Mouse (Mus musculus): ENCODE measurements around the gene Sfrp2. TPM values are rescaled to one million over a fixed set of nuclear protein-coding genes. Genes with fewer than 3 reads are reported as not detected.

Gene Sfrp2
- total and polyA plus RNA-seq, 2 experiments from 2014 or later = 49.5 to 101 TPM

DNA sequence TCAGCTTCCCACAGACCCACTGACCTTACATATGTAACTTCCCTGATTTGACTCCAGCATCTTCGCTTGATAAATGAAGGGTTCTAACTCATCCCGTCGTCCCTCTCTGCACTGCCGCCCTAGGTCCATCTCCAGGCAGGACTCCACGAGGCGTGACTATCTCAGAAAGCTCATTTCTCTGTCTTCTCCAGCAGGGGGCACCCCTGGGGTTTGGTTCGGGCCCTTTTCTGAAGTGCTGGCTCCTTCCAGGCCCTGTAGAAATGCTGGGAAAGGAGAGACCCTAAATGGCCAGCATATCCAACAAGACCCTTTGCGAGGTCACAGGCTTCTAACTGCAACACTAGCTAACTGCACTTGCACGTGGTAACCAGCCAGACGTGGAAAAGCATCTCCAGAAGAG is 31.7 kb downstream of the Sfrp2 start:
- no peaks in the 10 kb centered on the region for H3K36me3 ChIP-seq (replicated peaks; ENCODE audit: control insufficient read depth, insufficient read depth, low read length)
- WGBS = 5% methylated on average over 10 of the region's 10 CpGs
- no peak overlapping the region for H3K4me3 ChIP-seq (ENCODE audit: low read depth, low read length)
- H3K4me2 ChIP-seq (ENCODE audit: low read depth, low read length) = no peak overlapping the region; the same call in 1 of the 2 replicates
- H3K27ac ChIP-seq (ENCODE audit: low read depth) = no peak overlapping the region
- TF ChIP-seq CTCF (IDR thresholded peaks at IDR 0.05; ENCODE audit: low read depth) = peak; percentile 67
- no peak for TF ChIP-seq EP300 (IDR thresholded peaks at IDR 0.05; ENCODE audit: low read depth)
- H3K9ac ChIP-seq (replicated peaks; ENCODE audit: low read depth, low read length) = no peak overlapping the region
- peaks cover 5% of the 10 kb centered on the region; the same call in 1 of the 2 replicates for H3K9me3 ChIP-seq (replicated peaks; ENCODE audit: control insufficient read depth, low read length)
- ATAC-seq (ENCODE audit: insufficient read depth, low read depth) = peak; percentile 71; the same call in 1 of the 2 replicates
- peak; percentile 51 for DNase-seq (ENCODE audit: low spot score)
- no peaks in the 10 kb centered on the region for H3K4me1 ChIP-seq (ENCODE audit: control insufficient read depth, insufficient read depth)
- H3K27me3 ChIP-seq (ENCODE audit: control insufficient read depth, insufficient read depth, low read length) = no peaks in the 10 kb centered on the region

DNA sequence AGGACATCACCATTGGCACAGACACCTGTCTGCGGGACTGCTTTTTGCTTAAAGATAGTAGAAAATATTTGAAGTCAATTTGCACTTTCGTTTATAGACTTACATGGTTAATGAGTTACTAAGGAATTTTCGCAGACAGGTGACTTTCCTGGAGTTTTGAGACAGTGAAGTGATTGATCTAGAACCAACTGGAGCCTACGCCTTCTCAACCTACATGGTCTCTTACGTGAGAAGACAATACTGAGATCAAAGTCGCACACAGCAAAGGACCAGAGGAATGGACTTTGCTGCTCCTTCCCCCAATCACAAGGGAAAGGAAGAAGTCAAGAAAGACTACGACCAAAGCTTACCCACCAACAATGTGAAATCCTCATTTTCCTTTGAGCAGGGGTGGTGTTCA is 33.4 kb downstream of the Sfrp2 start:
- no peak overlapping the region for H3K27ac ChIP-seq (ENCODE audit: low read depth)
- H3K9ac ChIP-seq (replicated peaks; ENCODE audit: low read depth, low read length) = no peak overlapping the region
- H3K36me3 ChIP-seq (replicated peaks; ENCODE audit: control insufficient read depth, insufficient read depth, low read length) = no peaks in the 10 kb centered on the region
- no peaks in the 10 kb centered on the region for H3K27me3 ChIP-seq (ENCODE audit: control insufficient read depth, insufficient read depth, low read length)
- no peak for TF ChIP-seq EP300 (IDR thresholded peaks at IDR 0.05; ENCODE audit: low read depth)
- no peak for TF ChIP-seq CTCF (IDR thresholded peaks at IDR 0.05; ENCODE audit: low read depth)
- no peak for DNase-seq (ENCODE audit: low spot score)
- H3K4me1 ChIP-seq (ENCODE audit: control insufficient read depth, insufficient read depth) = no peaks in the 10 kb centered on the region
- no peak for ATAC-seq (ENCODE audit: insufficient read depth, low read depth)
- 81% methylated on average over 7 of the region's 7 CpGs for WGBS
- H3K4me3 ChIP-seq (ENCODE audit: low read depth, low read length) = no peak overlapping the region
- H3K4me2 ChIP-seq (ENCODE audit: low read depth, low read length) = no peak overlapping the region
- H3K9me3 ChIP-seq (replicated peaks; ENCODE audit: control insufficient read depth, low read length) = peaks cover 5% of the 10 kb centered on the region; the same call in 1 of the 2 replicates

DNA sequence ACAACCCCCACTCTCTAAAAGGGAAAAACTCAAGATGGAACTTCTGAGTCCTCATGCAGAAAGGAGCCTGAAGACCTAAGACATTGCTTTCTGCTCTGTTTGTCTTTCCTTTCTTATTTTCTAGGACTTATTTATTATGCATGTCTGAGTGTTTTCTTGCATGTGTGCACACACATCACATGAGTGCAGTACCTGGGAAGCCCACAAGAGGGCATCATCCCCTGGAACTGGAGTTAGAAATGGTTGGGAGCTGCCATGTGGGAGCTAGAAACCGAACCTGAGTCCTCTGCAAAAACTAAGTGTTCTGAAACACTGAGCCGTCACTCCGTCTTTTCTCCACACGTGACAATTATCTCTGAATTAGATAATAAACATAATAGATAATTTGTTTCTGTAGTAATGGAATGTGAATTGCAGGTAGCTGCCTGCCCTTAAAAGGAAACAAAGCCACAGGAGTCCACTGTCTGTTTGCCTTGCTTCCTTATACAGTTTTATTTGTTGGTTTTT is 35.6 kb downstream of the Sfrp2 start:
- peaks cover 5% of the 10 kb centered on the region; the same call in 1 of the 2 replicates for H3K9me3 ChIP-seq (replicated peaks; ENCODE audit: control insufficient read depth, low read length)
- no peak overlapping the region for H3K27ac ChIP-seq (ENCODE audit: low read depth)
- no peak overlapping the region for H3K9ac ChIP-seq (replicated peaks; ENCODE audit: low read depth, low read length)
- H3K4me2 ChIP-seq (ENCODE audit: low read depth, low read length) = no peak overlapping the region
- H3K27me3 ChIP-seq (ENCODE audit: control insufficient read depth, insufficient read depth, low read length) = no peaks in the 10 kb centered on the region
- ATAC-seq (ENCODE audit: insufficient read depth, low read depth) = no peak
- H3K4me3 ChIP-seq (ENCODE audit: low read depth, low read length) = no peak overlapping the region
- 94% methylated on average over 4 of the region's 4 CpGs for WGBS
- no peak for TF ChIP-seq EP300 (IDR thresholded peaks at IDR 0.05; ENCODE audit: low read depth)
- TF ChIP-seq CTCF (IDR thresholded peaks at IDR 0.05; ENCODE audit: low read depth) = no peak
- no peaks in the 10 kb centered on the region for H3K4me1 ChIP-seq (ENCODE audit: control insufficient read depth, insufficient read depth)
- H3K36me3 ChIP-seq (replicated peaks; ENCODE audit: control insufficient read depth, insufficient read depth, low read length) = no peaks in the 10 kb centered on the region
- no peak for DNase-seq (ENCODE audit: low spot score)

DNA sequence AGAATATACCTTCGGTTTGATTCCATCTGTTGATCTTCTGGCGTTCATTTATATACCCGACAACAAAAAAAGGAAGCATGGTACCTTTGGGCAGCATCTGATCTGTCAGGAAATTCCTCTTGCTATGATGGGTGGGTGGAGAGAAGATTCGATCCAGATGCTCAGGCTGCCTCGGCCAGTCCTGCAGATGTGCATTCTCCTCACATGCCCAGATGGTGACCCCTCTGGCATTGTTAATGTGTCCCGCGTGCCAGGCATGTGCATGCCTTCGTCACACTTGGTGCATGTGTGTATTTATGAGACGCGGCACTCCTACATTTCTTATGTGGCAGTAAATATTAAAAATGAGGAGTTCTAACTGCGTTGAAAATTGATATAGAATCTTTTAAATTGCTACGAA is 42.4 kb downstream of the Sfrp2 start:
- TF ChIP-seq EP300 (IDR thresholded peaks at IDR 0.05; ENCODE audit: low read depth) = no peak
- TF ChIP-seq CTCF (IDR thresholded peaks at IDR 0.05; ENCODE audit: low read depth) = no peak
- no peak overlapping the region for H3K4me3 ChIP-seq (ENCODE audit: low read depth, low read length)
- DNase-seq (ENCODE audit: low spot score) (no peak), ATAC-seq (ENCODE audit: insufficient read depth, low read depth) (no peak)
- H3K27ac ChIP-seq (ENCODE audit: low read depth) = no peak overlapping the region
- WGBS = 81% methylated on average over 12 of the region's 12 CpGs
- H3K9me3 ChIP-seq (replicated peaks; ENCODE audit: control insufficient read depth, low read length) = no peaks in the 10 kb centered on the region
- H3K4me2 ChIP-seq (ENCODE audit: low read depth, low read length) = no peak overlapping the region
- no peaks in the 10 kb centered on the region for H3K27me3 ChIP-seq (ENCODE audit: control insufficient read depth, insufficient read depth, low read length)
- H3K9ac ChIP-seq (replicated peaks; ENCODE audit: low read depth, low read length) = no peak overlapping the region
- H3K4me1 ChIP-seq (ENCODE audit: control insufficient read depth, insufficient read depth) = no peaks in the 10 kb centered on the region
- no peaks in the 10 kb centered on the region for H3K36me3 ChIP-seq (replicated peaks; ENCODE audit: control insufficient read depth, insufficient read depth, low read length)

DNA sequence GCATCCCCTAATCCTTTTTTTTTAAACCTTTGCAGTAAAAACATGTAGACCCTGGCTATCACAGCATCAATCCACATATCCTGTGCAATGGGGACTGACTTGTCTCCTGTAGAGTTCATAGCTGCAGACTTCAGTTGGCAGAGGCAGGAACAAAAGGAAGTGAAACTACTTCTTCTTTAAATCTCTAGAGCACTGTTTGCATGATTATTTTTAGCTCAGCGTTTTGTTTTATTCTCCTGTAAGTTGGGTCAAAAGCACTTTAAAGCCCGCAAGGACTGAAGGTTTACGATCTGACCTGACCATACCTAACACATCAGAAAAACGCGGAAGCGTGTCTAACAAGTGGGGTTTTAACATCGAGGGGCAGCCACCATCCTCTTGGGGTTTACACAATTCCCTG is 45.9 kb downstream of the Sfrp2 start:
- Histone ChIP-seq H3K4me3 (ENCODE audit: low read depth, low read length) (no peak overlapping the region), H3K9ac (replicated peaks; ENCODE audit: low read depth, low read length) (no peak overlapping the region), H3K4me2 (ENCODE audit: low read depth, low read length) (no peak overlapping the region), H3K4me1 (ENCODE audit: control insufficient read depth, insufficient read depth) (no peaks in the 10 kb centered on the region), H3K9me3 (replicated peaks; ENCODE audit: control insufficient read depth, low read length) (no peaks in the 10 kb centered on the region), H3K27ac (ENCODE audit: low read depth) (no peak overlapping the region), H3K27me3 (ENCODE audit: control insufficient read depth, insufficient read depth, low read length) (no peaks in the 10 kb centered on the region), H3K36me3 (replicated peaks; ENCODE audit: control insufficient read depth, insufficient read depth, low read length) (no peaks in the 10 kb centered on the region)
- DNase-seq (ENCODE audit: low spot score) = no peak
- TF ChIP-seq CTCF (IDR thresholded peaks at IDR 0.05; ENCODE audit: low read depth) = no peak
- TF ChIP-seq EP300 (IDR thresholded peaks at IDR 0.05; ENCODE audit: low read depth) = no peak
- WGBS = 56% methylated on average over 7 of the region's 7 CpGs
- ATAC-seq (ENCODE audit: insufficient read depth, low read depth) = no peak

DNA sequence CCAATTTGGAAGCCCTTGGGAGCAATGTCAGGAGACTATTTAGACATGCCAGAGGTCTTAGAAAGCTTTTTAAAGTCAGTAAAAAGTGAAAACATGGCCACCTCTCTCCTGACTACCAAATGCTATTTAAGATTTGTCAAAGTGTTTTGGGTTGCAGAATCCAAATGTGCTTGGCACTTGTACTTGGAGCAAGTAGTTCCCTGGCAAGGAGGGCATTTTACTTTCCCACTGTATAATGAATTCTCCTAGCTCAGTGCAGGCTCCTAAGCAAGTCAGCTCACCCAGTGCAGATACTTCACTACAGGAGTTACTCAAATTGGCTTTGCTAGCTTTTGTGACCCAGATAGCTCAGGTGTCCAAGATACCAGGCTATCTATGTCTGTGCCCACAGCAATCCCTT is 46.7 kb downstream of the Sfrp2 start:
- no peak for DNase-seq (ENCODE audit: low spot score)
- no peak for TF ChIP-seq EP300 (IDR thresholded peaks at IDR 0.05; ENCODE audit: low read depth)
- TF ChIP-seq CTCF (IDR thresholded peaks at IDR 0.05; ENCODE audit: low read depth) = no peak
- H3K9me3 ChIP-seq (replicated peaks; ENCODE audit: control insufficient read depth, low read length) = no peaks in the 10 kb centered on the region
- ATAC-seq (ENCODE audit: insufficient read depth, low read depth) = no peak
- no peak overlapping the region for H3K9ac ChIP-seq (replicated peaks; ENCODE audit: low read depth, low read length)
- H3K4me1 ChIP-seq (ENCODE audit: control insufficient read depth, insufficient read depth) = no peaks in the 10 kb centered on the region
- no peaks in the 10 kb centered on the region for H3K36me3 ChIP-seq (replicated peaks; ENCODE audit: control insufficient read depth, insufficient read depth, low read length)
- no peaks in the 10 kb centered on the region for H3K27me3 ChIP-seq (ENCODE audit: control insufficient read depth, insufficient read depth, low read length)
- H3K4me2 ChIP-seq (ENCODE audit: low read depth, low read length) = no peak overlapping the region
- H3K4me3 ChIP-seq (ENCODE audit: low read depth, low read length) = no peak overlapping the region
- no peak overlapping the region for H3K27ac ChIP-seq (ENCODE audit: low read depth)

All from heart, postnatal 0 days (tissue).